Mouse (Mus musculus) macrophage (primary cell): ENCODE measurements around the gene Eif5. TPM values are rescaled to one million over a fixed set of nuclear protein-coding genes. Genes with fewer than 3 reads are reported as not detected.
A peak's percentile ranks its signal among the peaks of the same experiment; 100 is the strongest.

ENCODE experiments used
- H3K27ac ChIP-seq: fragments of 350-480 bp; formaldehyde crosslinking; 2 replicates; pipeline ENCODE4 v1.9.0; 2021
- H3K36me3 ChIP-seq: fragments of 350-480 bp; formaldehyde crosslinking; 2 replicates; pipeline ENCODE4 v1.9.0; 2021; ENCODE audit errors: inconsistent target
- H3K4me3 ChIP-seq: fragments of 350-480 bp; formaldehyde crosslinking; 2 replicates; pipeline ENCODE4 v1.9.0; 2021; ENCODE audit errors: inconsistent target
- H3K79me2 ChIP-seq: fragments of 350-480 bp; formaldehyde crosslinking; 2 replicates; pipeline ENCODE4 v1.9.0; 2021; ENCODE audit errors: inconsistent target
- WGBS: methylation state at CpG from one replicate; pipeline ENCODE4 v1.1.7; 2026; ENCODE audit warnings: inconsistent platforms; ENCODE audit not compliant: missing documents; 5-methylcytosine and 5-hydroxymethylcytosine counted together
- polyA plus RNA-seq: library from polyadenylated mRNA; stranded (reverse); fragments of 250-400 nt; gene quantifications from 3 replicates; pipeline ENCODE4 v1.2.4, GENCODE M21; 2018; ENCODE audit warnings: inconsistent platforms

Gene Eif5
- polyA plus RNA-seq, 1 experiment from 2014 or later, result 137 TPM

DNA sequence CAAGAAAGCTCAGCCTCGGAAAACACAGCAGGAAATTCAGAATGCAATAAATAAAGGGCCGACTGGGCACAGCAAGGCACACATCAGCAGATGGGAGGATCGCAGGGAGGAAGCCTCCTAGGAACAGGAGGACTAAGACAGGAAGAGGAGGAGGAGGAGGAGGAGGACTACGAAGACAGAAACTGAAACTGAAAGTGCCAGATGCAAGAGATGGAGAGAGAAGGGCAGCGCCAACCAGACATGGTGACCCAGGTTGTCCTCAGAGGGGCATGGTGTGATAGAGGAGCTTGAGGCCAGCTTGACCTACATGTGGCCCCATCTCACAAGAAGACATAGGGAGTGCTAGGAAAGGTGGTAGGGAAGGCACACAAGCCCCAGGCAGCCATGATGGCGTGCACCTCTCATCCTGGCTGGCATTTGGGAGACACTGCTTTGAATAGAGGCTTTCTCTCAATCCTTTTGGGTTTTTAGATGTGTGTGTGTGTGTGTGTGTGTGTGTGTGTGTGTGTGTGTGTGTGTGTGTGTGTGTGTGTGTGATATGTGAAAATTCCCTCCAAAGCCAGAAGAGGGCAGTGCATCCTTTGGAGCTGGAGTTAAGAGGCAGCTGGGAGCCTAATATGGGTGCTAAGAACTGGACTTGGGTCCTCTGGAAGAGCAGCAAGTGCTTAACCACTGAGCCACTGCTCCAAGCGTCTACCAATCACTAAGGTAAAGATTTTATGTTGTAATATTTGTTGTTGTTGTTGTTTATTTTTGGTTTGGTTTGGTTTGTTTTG is 22.8 kb upstream of the Eif5 start:
- WGBS, result 60% methylated on average over 6 of the region's 7 CpGs
- no peaks in the 10 kb centered on the region for H3K79me2 ChIP-seq
- peak overlapping the region; percentile 3; the same call in 1 of the 2 replicates for H3K4me3 ChIP-seq
- no peak overlapping the region for H3K27ac ChIP-seq
- H3K36me3 ChIP-seq, result no peaks in the 10 kb centered on the region

- WGBS, result 96% methylated on average over 5 of the region's 5 CpGs
- Histone ChIP-seq H3K27ac (no peak overlapping the region), H3K79me2 (no peaks in the 10 kb centered on the region), H3K36me3 (no peaks in the 10 kb centered on the region), H3K4me3 (no peak overlapping the region)
Measured at GRCm38 (mm10) chr12:111515920-111516319, 21.9 kb upstream of the Eif5 start.

- Histone ChIP-seq H3K4me3 (no peak overlapping the region), H3K36me3 (no peaks in the 10 kb centered on the region), H3K79me2 (no peaks in the 10 kb centered on the region), H3K27ac (no peak overlapping the region)
- WGBS, result 59% methylated on average over 6 of the region's 6 CpGs
Measured at GRCm38 (mm10) chr12:111516826-111517225, 21.0 kb upstream of the Eif5 start.

DNA sequence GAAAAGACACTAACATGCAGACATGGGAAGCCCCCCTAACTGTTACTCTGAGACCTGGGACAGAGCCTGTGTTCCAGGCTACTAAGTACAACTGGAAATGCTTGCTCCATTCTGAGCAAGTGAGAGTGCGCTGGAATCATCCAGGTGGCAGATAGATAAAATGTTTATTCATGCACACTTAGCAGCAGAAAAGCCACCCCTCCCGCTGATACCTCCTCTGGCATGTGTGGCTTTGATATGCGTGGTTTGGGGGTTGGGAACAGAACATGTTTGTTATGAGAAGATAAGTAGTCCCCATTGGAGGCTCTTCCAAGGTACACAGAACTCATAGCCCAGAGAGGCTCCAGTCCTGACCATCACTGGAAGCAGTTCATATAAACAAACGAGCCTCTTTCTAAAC is 19.9 kb upstream of the Eif5 start:
- 75% methylated on average over 4 of the region's 4 CpGs for WGBS
- Histone ChIP-seq H3K4me3 (no peak overlapping the region), H3K79me2 (no peaks in the 10 kb centered on the region), H3K27ac (no peak overlapping the region), H3K36me3 (no peaks in the 10 kb centered on the region)

DNA sequence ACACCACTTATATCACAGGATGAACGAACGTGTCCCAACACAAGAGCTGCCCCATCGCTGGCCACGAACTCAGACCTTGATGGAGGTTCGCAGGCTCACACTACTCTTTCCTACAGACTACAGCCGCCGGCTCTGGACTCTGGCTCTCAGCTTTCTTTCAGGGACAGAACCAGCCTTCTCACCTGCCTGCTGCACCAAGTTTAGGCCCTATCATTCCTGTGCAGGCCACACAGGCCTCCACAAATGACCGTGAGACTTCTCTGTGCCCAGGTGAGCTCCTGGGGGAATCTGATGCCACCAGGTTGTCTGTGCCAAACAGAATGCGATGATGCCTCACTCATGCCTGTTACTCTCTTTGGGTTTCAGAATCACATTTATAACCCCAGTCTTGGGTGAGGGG is 19.4 kb upstream of the Eif5 start:
- Histone ChIP-seq H3K27ac (no peak overlapping the region), H3K4me3 (no peak overlapping the region), H3K36me3 (no peaks in the 10 kb centered on the region), H3K79me2 (no peaks in the 10 kb centered on the region)
- WGBS, result 86% methylated on average over 9 of the region's 9 CpGs

GRCm38 (mm10) chr12:111519821-111520220 is 18.0 kb upstream of the Eif5 start:
- Histone ChIP-seq H3K36me3 (no peaks in the 10 kb centered on the region), H3K4me3 (no peak overlapping the region), H3K79me2 (no peaks in the 10 kb centered on the region), H3K27ac (no peak overlapping the region)
- 92% methylated on average over 5 of the region's 5 CpGs for WGBS

DNA sequence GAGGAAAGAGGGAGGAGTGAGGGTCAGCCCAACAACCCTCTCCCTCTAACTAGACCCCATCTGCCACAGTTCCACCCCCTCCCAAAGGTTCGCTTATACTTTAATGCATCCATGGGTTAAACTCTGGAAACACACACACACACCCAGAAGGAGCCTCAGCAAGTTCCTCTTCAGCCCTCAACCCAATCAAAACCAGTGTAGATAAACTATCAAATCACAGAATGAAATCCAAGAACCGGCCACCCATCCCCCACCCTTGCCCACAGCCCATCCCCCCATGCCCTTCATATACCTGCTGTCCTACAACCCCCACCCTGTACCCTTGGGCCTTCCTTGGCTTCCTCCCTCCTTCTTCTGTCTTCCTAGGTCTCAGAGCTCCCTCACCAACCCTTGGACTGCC is 16.8 kb upstream of the Eif5 start:
- 83% methylated on average over 2 of the region's 2 CpGs for WGBS

GRCm38 (mm10) chr12:111524469-111524868 is 13.3 kb upstream of the Eif5 start:
- Histone ChIP-seq H3K79me2 (no peaks in the 10 kb centered on the region), H3K36me3 (no peaks in the 10 kb centered on the region), H3K4me3 (no peak overlapping the region), H3K27ac (no peak overlapping the region)
- WGBS, result 0% methylated on average over 1 of the region's 1 CpGs

More for the DNA sequence above, 16.8 kb upstream of the Eif5 start:
- no peaks in the 10 kb centered on the region for H3K79me2 ChIP-seq
- no peak overlapping the region for H3K27ac ChIP-seq
- no peak overlapping the region for H3K4me3 ChIP-seq
- no peaks in the 10 kb centered on the region for H3K36me3 ChIP-seq

- no peak overlapping the region for H3K27ac ChIP-seq
- H3K36me3 ChIP-seq, result no peaks in the 10 kb centered on the region
- H3K79me2 ChIP-seq, result no peaks in the 10 kb centered on the region
- WGBS, result 10% methylated on average over 3 of the region's 3 CpGs
- no peak overlapping the region for H3K4me3 ChIP-seq
Measured at GRCm38 (mm10) chr12:111524883-111525282, 12.9 kb upstream of the Eif5 start.

DNA sequence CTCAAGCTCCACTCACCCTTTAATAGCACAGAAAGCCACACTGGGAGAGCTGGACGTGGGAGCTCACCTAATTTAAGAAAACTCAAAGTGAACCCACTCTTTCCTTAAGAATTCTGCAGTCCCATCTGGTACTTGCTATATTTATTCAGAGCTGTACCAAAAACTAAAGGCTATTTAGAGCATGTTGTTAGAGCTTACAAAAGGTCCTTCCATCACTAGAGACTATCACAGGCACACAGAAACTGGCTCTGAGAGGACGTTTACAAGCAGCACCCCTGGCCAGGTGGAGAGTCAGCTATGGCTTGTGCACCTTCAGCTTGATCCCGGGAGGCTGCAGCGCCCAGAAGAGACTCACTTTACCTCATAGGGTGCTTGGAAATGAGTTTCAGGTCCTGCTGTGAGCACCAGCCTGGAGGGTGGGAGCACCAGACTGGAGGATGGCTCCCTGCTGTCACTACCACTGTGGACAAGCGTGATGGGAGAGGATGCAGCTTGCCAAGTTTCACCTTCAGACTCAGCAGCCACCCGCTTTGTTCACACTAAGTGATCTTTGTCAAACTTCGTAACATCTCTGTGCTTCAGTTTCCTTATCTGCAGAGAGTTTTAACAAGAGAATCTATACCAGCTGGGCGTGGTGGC is 10.1 kb upstream of the Eif5 start:
- Histone ChIP-seq H3K79me2 (no peaks in the 10 kb centered on the region), H3K27ac (no peak overlapping the region), H3K36me3 (no peaks in the 10 kb centered on the region), H3K4me3 (no peak overlapping the region)
- WGBS, result 88% methylated on average over 8 of the region's 8 CpGs

- WGBS, result 48% methylated on average over 8 of the region's 8 CpGs
Measured at GRCm38 (mm10) chr12:111529192-111529591, 8.6 kb upstream of the Eif5 start.

DNA sequence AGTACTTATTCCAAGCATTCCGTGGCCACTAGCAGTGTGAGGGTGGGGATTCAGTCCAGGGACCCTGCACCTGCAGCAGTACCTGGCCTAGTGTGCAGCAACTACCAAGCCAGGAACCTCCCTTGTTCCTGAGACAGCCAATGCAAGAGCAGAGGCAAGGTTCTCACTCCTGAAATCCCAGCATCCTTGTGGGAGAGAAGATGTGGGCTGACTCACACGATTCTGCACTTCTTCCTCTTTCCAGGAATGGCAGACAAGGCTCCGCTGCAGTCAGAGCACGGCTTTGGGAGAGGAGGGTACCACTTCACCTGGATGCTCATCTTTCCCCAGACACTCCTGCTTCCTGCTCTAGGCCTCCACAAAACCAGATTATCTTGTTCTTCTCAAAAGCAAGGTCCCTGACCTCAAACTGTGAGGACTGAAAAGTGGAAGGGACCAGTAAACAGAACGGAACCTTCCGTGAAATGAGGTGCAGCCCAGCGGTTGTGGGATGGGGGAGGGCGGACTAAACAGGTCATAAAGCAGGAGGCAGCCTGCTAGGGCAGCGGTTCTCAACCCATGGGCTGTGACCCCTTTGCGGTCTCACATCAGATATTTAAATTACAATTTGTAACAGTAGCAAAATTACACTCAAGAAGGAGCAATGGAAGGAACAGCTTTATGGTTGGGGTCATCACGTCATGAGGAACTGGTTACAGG is 4.6 kb upstream of the Eif5 start:
- Histone ChIP-seq H3K79me2 (no peaks in the 10 kb centered on the region), H3K27ac (no peak overlapping the region), H3K4me3 (no peak overlapping the region), H3K36me3 (no peaks in the 10 kb centered on the region)
- 79% methylated on average over 10 of the region's 11 CpGs for WGBS

More at GRCm38 (mm10) chr12:111529192-111529591, 8.6 kb upstream of the Eif5 start:
- H3K4me3 ChIP-seq, result no peak overlapping the region
- no peaks in the 10 kb centered on the region for H3K79me2 ChIP-seq
- no peaks in the 10 kb centered on the region for H3K36me3 ChIP-seq
- no peak overlapping the region for H3K27ac ChIP-seq

DNA sequence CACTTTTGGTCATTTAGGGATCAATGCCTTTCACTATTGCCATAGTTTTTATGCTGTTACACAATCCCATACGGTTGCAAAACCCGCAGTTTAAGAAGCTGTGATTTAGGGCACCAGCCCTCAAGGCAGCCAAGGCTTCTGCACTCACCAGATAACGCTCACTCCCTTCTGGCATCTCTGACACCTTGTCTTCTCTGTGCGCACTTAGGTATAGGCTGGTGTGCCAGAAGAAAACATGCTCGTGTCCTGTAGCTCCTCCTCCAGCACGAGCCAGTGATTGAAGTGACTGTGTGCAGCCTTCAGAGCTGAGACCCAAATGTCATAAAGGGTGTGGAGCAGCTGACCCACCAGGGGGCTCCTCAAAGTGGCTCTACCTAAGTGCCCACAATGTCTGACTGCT is 2.5 kb upstream of the Eif5 start:
- no peak overlapping the region for H3K27ac ChIP-seq
- 41% methylated on average over 6 of the region's 6 CpGs for WGBS
- H3K4me3 ChIP-seq, result no peak overlapping the region
- peaks cover 12% of the 10 kb centered on the region for H3K36me3 ChIP-seq
- peaks cover 16% of the 10 kb centered on the region for H3K79me2 ChIP-seq

GRCm38 (mm10) chr12:111535762-111536161 is 2.1 kb upstream of the Eif5 start:
- WGBS, result 29% methylated on average over 5 of the region's 5 CpGs
- H3K27ac ChIP-seq, result no peak overlapping the region
- H3K4me3 ChIP-seq, result no peak overlapping the region
- peaks cover 21% of the 10 kb centered on the region for H3K79me2 ChIP-seq
- H3K36me3 ChIP-seq, result peaks cover 17% of the 10 kb centered on the region

DNA sequence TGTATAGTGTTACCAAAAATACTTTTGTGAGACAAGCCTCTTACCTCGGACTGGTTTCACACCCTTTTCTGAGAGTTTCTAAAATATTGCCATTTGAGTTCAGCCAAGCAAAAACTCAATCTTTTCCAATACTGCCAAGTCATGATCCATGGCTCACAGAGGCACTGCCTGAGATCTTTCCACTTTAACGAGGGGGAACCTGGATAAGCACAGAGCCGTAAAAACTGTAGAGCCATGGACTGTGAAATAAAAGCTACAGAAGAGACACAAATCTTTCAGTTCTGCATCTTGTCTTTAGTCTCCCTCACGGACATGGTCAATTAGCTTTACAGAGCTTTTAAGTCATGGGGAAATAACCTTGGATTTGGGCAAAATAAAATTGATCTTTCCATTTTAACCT is 1.1 kb upstream of the Eif5 start:
- H3K36me3 ChIP-seq, result peaks cover 26% of the 10 kb centered on the region
- H3K27ac ChIP-seq, result peak overlapping the region; percentile 79; the same call in 1 of the 2 replicates
- 54% methylated on average over 4 of the region's 4 CpGs for WGBS
- peak overlapping the region; percentile 67 for H3K4me3 ChIP-seq
- peaks cover 31% of the 10 kb centered on the region for H3K79me2 ChIP-seq
